Mouse (Mus musculus): ENCODE measurements at regions not wholly inside any gene's neighbourhood (a gene's known extent, or its start where the extent isn't known, plus 50 kb on each side); places are given as distances from the start of the nearest gene placed in this dataset.
"Not testable (repeated sequence)": the region's sequence is repeated elsewhere in the genome, so short reads cannot be mapped to it uniquely, and the experiment has no call there.

- DNase-seq (ENCODE audit: low spot score in 2 of 2), result peak; percentile 27 to 31
These were observed 436.6 kb downstream of the Mei4 start for GRCm38 (mm10) chr9:82300046-82300445.

- no peak for DNase-seq (ENCODE audit: low spot score in 2 of 2)
These were observed 442.8 kb downstream of the Mei4 start for GRCm38 (mm10) chr9:82306285-82306684.

GRCm38 (mm10) chr9:82312466-82312865, 449.0 kb downstream of the Mei4 start:
- no peak for DNase-seq (ENCODE audit: low spot score in 2 of 2)

GRCm38 (mm10) chr9:82340452-82340851, 477.0 kb downstream of the Mei4 start:
- no peak for DNase-seq (ENCODE audit: low spot score in 2 of 2)

- not testable (repeated sequence) for DNase-seq (ENCODE audit: low spot score in 2 of 2)
These were observed 478.6 kb upstream of the Irak1bp1 start for GRCm38 (mm10) chr9:82350784-82351183.

GRCm38 (mm10) chr9:82359573-82359972, 469.8 kb upstream of the Irak1bp1 start:
- no peak for DNase-seq (ENCODE audit: low spot score in 2 of 2)

- DNase-seq (ENCODE audit: low spot score in 2 of 2), result peak; percentile 1 to 8
These were observed 427.0 kb upstream of the Irak1bp1 start for GRCm38 (mm10) chr9:82402355-82402754.

- no peak for DNase-seq (ENCODE audit: low spot score in 2 of 2)
These were observed 425.3 kb upstream of the Irak1bp1 start for GRCm38 (mm10) chr9:82404010-82404409.

GRCm38 (mm10) chr9:82407177-82407576, 422.2 kb upstream of the Irak1bp1 start:
- no peak for DNase-seq (ENCODE audit: low spot score in 2 of 2)

GRCm38 (mm10) chr9:82408969-82409368, 420.4 kb upstream of the Irak1bp1 start:
- DNase-seq (ENCODE audit: low spot score in 2 of 2), result no peak

Measured in left cerebral cortex, adult 18-20 months (tissue).